Mouse (Mus musculus) right cerebral cortex, adult 18-20 months (tissue): ENCODE results near the gene Lpcat1.

Source experiments
- DNase-seq: peaks from one replicate; pipeline ENCODE4 v3.0.0; 2022; ENCODE audit warnings: mixed read lengths

The Lpcat1 gene

DNA sequence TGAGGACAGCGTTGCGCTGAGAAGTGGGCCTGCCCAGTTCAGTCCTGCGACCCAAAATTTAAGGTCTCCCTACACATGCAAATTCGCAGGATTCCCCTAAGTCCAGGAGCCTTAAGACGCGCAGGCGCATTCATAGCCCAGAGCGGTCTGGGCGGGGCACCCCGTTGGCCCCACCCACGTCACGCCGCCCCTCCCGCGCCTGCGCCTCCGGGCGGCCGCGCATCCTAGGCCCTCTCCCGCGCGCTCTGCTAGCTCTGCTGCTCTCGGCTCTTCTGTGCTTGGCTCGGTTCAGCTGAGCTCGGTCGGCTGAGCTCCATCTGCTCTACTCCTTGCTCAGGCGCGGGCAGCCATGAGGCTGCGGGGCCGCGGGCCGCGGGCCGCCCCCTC, at the start of gene Lpcat1:
Gene Lpcat1 (plus strand): TSS at position 164 of the 387 bp plus-strand sequence.
- peak; percentile 91 for DNase-seq

DNA sequence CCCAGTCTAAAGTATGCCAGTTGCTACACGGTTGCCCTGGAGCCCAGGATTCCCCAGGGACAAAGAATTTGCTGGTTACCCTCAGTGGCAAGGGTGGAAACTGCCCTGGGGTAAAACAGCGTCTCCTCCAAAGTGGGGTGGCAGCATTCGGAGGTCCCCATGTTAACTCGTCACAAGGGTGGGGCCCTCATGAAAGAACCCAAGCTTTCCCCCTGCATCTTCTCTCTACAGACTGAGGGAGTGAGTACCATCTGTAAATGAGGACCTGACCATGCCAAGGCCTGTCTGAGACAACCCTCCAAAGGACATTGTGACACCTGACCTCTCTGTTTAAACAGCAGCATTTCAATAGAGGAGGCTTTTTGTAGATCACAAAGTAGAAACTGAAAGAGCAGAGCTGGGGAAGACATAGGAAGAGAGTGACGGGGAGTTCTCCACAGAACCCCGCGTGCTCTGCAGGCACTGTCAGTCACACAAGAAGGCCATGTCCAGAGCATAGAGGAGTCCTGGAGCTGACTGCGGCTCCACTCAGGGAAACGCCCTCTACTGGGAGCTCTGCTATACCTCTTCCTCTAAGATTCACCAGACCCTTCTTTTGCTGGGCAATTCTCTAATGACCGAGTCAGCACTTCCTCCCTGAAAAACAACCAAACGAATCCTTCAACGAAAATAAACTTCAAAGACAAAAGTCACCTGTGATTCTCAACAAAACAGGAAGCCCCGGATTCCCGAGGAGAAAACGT, 49.3 kb upstream of the Lpcat1 start:
- DNase-seq, result no peak

DNA sequence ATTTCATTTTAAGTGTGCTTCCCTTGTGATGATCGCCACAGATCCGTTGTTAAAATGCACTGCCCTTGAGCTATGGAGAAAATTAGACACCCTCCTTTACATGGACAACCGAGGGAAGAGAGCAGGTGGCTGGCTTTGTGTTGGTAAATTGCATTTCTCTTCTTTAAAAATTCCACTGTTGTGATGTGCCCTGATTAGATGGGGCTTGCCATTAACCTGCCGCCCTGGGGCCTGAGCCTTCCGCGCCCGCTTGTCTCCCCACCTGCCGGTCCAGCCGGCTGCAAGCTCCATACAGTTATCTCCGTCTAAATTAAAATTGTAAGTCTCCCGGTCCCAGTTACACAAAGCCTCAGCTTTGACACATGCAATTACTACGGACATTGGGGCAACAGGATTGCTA, 48.7 kb upstream of the Lpcat1 start:
- no peak for DNase-seq

DNA sequence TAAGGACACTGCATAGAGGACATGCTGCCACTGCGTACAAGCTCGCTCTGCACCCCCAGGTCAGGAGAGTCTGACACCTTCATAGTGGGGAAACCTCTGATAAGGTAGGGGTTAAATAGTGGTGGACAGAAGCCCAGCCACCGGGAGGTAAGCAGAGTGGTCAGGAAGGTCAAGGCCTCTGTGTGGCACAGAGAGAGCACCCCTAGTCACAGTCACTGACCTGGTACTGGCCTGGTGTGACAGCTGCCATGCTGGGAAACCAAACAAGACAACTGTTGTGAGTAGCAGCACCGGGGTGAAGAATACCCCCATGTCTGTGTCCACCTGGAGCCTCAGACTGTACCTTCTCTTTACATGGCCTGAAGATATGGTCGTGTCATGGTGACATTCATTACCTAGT, 47.8 kb upstream of the Lpcat1 start:
- no peak for DNase-seq

DNA sequence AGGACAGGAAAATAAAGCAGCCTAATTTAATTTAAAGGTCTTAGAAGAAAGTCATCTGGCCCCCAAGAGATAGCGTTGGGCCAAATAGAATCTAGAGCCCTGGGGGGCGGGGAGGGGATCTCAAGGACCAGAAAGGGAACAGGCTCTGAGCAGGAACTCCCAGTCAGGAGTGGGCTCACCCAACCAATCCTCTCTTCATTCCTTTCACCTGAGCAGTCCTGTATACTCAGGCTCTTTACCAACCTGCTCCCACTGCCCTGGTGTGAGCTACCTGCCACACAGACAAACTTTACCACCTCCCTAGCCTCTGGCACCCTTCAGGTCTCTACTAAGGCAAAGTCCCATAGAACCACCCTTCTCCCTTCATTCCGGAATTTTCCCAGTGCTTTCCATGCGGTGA, 44.0 kb upstream of the Lpcat1 start:
- DNase-seq, result no peak

DNA sequence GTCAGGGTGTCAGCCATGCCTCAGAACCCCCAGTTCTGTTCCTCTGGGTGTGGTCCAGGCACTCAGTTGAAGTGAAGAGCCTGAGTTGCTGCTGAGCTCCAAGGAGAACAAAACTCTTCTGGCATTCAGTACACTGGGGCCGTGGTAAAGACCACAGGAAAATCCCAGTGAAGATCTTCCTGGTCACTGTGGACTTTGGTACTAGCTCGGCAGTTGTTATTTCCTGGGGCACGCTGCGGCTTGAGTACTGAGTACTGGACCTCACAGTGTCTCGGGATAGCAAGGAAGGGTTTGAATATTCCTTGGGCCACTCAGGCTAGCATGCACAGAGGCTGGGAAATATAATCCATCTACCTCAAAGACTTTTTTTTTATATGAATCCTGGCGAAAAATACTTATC, 42.0 kb upstream of the Lpcat1 start:
- DNase-seq, result no peak

DNA sequence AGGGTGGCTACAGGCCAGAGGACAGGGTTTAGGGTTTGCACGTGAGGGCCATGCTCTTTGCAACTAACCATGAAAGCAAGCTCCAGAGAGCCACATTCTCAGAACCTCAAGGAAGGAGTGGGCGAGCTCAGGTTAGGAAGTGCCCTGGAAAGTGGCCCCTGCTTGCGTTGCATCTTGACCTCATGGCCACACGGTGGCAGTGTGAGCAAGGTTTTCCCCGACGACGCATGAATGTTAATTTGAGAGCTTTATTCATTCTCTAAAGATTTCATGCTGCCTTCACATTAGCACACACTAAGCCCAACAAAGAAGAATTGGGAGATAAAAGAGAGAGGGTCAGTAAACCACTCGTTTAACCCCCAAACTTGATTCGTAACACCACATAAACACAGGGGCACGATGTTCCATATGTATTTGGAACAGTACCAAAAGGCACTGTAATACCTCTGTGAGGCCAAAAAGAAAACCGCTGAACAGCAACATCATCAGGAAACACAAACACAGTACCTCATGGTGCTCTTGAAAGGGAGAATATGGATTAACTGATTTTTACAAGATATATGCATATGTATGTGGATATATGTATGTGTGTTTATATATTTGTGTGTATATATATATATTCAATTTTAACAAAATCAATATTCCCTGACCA, 41.0 kb upstream of the Lpcat1 start:
- peak; percentile 68 for DNase-seq

DNA sequence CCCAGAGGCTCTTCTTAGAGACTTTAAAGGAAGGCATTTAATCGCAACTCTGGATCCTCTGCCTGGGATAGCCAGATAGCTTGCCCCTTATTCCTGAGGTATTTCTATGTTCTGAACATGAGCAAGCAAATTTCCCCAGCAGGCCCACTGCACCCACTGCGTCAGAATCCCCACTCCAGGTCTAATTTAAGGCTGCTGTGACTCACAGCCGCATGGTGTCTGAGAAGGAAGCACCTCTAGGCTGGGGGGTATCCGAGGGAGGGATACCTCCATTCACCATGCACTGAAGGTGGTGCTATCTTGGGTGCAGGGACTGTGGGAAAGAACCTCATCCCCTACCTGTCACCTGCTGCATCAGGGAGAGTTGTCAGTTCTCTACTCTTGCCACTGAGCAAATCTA, 40.4 kb upstream of the Lpcat1 start:
- DNase-seq, result peak; percentile 70

DNA sequence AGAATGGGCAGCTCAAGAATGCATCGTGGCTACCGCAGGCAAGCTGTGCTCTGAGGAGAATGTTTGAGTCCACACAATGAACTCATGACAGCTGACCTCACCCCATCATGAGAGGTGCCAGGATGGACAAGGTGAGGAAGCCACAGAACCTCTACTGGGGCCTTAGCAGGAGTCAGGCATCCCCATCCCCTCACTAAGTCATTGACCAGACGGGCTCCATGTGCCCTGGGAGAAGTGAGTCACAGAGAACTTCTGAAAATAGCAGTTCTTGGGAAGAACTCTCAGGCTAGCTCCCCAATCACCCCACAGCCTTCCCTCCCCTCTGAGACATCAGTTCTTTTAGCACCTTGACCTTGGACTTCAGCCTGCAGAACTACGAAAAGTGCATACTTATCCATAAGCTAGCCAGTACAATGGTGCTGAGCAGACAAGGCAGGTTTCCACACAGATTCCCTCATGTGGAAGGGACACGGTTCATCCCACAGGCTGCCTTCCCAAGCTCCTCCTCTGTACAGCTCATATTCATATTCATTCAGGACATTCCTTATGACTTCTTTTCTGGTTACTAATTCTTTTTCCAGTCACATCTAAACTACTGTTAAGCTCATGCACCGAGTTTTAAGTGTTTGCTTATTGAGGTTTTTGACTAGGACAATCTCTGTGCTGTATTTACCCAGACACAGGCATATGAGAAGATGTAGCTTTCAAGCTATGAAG, 37.2 kb upstream of the Lpcat1 start:
- DNase-seq, result no peak

DNA sequence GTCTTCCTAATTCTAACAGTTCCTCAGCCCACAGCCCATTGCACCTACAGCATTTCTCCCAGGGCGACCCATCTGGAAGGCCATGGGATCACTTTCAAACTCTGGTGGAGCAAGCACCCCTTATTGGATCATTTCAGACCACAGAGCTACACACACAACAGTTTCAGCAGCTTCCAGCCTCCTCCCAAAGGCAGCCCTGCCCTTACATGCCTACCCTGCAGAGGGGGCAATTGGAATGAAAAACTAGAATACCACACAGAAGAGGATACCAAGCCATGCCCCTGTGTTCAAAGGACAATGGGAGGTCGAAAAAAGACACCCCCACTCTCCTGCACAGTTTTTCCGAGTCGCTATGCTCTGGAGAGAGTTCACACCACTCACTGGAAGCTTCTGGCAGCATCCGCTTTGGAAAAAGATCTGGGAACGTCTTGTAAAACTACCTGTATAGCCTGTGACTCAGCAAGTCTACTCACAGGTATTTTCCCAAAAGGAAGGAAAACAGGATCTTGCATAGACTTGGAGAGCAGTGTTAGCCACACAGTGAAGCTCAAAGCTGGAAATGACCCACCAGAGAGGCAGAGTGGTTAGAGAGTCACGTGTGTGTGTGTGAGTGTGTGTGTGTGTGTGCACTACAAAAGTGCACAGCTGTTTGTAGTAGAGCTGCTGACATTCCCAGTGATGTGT, 34.4 kb upstream of the Lpcat1 start:
- DNase-seq, result no peak

DNA sequence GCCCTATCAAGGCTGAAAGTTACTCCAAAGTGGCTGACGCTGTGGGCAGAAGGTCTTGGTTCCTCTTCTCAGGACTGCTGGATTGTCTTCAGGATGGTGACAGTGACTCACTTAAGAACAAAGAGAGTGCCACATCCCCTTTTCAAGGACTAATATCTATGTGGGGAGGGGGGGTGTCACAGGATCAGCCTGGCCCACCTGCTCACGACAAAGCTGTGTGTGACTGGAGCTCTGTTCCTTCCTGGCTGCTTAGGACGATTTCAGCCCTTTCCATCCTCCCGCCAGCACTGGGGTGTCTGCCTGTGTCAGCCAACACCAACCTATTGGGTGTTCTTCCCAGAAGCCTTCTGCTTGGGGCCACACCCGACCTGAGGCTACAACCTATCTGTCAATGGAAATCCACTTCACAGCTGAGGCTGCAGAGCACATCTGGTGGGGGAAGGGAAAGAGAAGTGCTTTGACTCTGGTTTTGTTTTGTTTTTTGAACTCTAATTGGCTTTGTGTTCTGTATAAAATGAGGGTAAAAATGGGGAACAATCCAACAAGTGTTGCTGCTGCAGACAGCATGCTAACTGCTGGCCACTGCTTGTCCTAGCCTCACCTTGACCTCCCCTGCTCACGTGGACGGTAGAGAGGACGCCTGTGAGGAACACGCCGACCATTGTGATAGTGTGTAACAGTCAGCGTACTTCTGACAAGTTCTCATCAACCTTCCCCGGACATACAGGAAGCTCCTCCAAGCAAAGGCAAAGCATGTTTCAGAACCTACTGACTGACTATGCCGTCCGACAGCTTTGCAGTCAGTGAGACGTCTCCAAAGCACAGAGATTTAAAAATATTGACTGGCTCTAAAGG, 33.1 kb upstream of the Lpcat1 start:
- DNase-seq, result no peak

DNA sequence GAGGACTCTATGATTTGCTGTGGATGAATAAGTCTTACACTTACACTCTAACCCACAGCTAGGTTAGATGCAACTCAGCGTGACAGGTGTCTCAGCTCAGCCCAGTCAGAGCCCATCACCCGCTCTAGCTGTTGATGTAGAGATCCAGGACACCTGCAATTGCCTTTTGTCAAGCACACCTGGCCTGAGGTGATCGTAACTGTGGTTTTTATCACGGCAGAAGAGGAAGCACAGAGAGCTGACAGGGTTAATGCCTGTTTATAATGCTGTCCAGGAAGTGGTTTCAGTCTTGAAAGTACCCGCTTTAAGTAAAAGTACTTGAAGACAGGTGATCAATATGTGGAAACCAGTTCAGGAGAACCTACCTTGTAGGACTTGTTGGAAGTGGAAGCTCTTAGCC, 32.3 kb upstream of the Lpcat1 start:
- no peak for DNase-seq

DNA sequence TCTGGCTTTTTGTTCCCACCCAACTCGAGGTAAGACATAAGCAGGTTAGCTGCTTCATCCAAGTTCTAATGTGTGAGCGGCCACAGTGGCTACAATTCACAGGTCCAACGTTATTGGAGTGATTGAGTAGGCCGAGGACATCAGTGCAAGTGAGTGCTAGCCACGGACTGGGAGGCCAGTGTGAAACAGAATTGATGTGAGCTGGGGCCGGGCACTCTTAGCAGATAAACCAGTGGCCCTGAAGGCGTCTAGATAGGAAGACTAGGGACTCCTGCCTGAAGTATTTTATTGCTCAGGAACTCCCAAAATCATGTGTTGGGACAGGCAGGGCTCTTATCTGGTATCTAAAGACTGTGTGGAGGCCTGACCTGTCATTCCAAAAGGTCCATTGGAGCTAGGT, 31.3 kb upstream of the Lpcat1 start:
- no peak for DNase-seq

DNA sequence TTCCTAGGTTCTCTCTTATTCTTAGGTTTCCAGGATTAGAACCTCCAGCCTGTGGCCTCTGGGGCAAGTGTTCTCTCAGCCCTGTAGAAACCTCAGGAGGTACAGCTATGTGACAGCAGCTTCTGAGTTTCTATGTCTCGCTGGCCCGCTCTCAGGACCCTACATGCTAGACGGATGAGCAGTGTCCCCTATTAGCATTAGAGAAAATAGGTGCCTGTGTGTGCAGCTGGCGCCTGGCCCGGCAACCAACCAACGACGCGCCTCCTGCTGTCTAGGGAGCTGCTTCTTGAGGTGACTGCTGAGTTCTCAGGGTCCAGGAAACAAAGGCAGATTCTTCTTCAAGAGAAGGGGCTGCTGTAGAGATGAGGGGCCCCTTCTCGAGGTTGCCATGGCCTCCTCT, 27.9 kb upstream of the Lpcat1 start:
- no peak for DNase-seq

DNA sequence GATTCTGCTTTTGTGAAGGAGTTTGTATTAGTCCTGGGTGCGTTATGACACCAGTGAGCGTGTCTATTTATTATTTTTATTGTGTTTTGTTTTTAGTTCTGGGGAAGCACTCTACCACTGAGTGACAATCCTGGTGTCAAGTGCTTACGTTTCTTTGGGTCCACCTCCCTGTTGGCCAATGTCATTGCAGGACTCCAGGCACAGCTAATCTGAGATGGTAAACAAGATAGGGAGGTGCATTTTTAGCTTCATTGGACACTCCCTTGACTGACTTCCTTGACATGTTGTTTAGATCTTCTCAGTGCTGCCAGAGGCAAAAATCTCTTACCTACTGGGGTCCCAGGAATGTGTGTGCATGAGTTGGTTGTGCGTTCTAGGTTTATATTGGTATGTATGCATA, 26.0 kb upstream of the Lpcat1 start:
- no peak for DNase-seq

DNA sequence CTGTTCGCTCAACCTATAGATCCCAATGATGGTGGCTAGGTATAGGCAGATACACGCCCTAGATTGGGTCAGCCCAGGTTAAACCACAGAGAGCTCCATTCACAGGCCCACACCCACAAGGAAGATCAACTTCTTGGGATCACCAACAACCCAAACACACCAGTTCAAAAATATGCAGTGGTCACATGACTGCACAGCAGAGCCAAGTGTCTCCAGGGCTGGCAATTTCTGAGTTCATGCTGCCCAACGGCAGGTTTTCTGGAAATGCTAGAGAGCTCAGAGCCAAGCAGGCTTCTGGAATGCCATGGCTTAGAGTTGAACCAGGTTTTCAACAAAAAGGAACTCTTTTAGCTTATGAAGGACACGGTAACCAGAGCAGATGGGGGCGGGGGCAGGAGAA, 25.3 kb upstream of the Lpcat1 start:
- no peak for DNase-seq

DNA sequence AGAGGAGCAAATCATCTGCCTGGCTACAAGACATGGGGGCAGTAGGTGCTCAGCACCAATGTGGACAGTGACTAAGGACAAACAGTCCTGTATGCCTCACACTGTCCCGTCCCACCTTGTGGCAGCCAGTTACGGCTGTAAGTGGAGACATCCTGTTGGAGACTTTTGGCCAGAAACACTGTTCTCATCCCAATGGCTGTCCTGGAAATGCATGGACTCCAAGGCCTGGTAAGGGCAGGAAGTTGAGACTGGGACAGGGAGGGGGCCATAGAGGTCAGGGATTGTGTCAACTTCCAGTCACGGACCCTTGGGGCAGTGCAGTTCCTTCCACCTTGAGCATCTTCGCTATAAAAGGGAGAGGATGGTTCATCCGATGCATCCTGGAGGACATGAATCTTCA, 24.6 kb upstream of the Lpcat1 start:
- no peak for DNase-seq

DNA sequence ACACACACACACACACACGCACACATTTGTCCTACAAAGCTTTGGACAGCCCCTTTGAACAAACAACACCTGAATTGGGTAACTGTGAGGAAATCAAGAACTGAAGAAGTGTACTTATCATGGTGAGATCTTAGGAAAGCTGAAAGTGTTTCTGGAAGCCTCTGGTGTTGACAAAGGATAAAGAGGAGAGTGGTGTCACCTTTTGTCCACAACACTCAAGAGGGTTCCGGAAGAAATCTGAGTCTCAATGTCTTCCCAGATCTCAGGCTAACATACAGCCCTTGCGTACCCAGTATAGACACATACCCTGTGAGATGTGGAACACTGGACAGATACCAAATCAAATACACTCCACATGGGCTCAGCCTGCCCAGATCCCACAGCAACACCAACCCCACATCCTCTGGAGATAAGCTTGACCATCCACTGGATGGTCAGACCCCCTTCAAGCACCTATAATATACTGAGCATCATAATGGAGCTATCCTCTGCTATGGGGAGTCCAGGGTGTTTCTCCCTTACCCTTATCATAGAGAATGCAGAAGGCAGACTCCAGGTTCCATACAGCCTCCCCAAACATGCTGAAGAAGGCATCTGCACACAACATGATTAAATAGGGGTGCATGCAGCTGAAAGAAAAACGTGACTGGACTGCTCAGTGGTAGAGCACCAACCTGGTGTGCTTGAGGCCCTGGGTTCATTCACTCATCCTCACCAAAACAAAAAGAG, 23.7 kb upstream of the Lpcat1 start:
- DNase-seq, result no peak

DNA sequence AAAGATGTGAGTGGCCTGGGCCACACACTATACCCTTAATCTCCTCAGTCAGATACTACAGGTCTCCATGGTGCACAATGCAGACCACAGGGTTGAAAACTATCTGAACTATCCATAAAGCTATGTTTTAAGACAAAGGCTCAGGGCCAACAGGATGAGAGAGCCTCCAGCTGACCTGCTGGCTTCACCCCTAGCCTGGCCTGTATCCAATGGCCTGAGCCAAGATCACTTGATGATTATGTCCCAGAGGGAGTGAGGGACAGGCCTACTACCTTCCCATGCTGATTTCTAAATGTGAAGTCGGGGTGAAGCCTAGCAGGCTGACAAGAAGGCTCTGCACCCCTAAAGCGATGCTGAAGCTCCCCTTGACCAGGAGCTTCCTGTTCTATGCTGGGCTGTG, 21.9 kb upstream of the Lpcat1 start:
- no peak for DNase-seq

DNA sequence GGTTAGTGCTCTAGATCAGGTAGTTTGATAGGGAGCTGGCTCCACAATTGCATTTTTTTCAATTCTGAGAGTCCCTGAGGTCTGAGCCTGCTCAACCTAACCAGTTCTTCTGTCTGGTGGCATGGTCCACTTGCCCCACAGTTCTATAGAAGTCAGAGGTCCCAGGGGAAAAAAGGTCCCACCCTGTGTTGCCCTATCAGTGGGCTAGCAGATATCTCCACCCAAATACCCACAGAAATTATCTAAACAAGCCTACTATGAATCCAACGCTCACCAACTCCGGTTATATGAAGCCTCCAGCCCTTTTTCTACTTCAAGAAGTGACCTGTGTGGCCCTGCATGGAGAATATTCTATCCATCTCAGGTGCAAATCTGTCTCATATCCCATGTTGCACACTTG, 20.9 kb upstream of the Lpcat1 start:
- no peak for DNase-seq

DNA sequence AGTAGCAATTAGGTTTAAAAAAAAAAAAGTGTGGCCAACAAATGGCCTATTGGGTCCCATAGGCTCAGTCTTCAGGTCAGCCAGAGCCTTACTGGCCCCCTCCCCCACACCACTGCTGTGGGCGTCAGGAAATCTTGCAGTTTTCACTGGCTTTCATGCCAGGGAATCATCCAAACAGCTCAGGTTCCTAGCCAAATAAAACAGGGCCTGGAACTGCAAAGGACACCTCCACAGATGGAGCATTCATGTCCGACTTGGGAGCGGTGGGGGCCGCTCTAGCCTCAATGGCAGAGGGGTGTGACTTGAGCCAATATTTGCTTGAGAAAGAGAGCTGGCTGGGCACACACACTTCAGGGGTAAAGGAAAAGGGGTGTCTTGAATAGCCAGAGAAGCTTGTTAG, 20.5 kb upstream of the Lpcat1 start:
- DNase-seq, result no peak

DNA sequence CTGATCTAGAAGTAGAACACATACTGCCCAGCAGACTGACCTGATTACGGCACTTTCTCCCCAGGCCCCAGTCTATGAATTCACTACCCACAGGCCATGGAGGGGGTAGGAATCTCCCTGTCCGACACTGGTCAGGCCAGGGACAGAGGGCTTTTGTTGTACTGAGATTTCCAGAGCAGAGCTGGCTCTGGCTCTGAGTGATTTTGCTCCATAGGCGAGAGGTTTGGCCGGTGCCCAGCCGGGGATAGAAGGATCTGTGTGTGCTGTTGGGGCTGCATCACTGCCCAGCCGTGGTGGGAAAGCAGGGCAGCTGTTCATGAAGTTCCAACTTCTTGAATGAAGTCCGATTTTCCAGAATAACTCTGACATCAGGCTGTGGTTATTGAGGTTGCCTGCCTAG, 20.1 kb upstream of the Lpcat1 start:
- DNase-seq, result peak; percentile 47
